ENCODE assay signal across 21 mouse cellular contexts in genomic region chr4:126526828-126527227, GRCm38 (mm10). TPM values are rescaled to one million over a fixed set of nuclear protein-coding genes. Genes with fewer than 3 reads are reported as not detected.
DNase-seq lines count a peak whose midpoint lies in the region; ATAC-seq and TF ChIP-seq lines count a peak whose summit lies in the region.
"Had no signal": no experiment of that assay in that cellular context is flagged by ENCODE, and none has a peak within 500 bp of the region (broad histone marks: within the 10 kb centered on the region; RNA-seq: fewer than 3 reads in every experiment).

No protein-coding gene starts in this region.

- WGBS in forebrain, postnatal 0 days, result 93% methylated on average over 5 of the region's 5 CpGs
- 92% methylated on average over 5 of the region's 5 CpGs for WGBS in forebrain, embryonic 13.5 days
- 93% methylated on average over 5 of the region's 5 CpGs for WGBS in lung, embryonic 14.5 days

- no peak overlapping the region for H3K4me3 ChIP-seq in forebrain, postnatal 0 days (ENCODE audit: low read depth, low read length)
- no peak overlapping the region for H3K4me3 ChIP-seq in forebrain, embryonic 13.5 days
- H3K4me3 ChIP-seq in lung, embryonic 14.5 days (ENCODE audit: low read depth, low read length), result no peak overlapping the region
- H3K4me3 ChIP-seq: embryonic facial prominence, embryonic 15.5 days; forebrain, embryonic 15.5 days; heart, embryonic 12.5 days; hindbrain, embryonic 10.5 days; limb, embryonic 12.5 days; liver, embryonic 12.5 days; midbrain, embryonic 10.5 days had no signal

- 0 out of 2 replicates have a peak, but pooled peaks have one; percentile 8 for TF ChIP-seq CTCF in forebrain, postnatal 0 days (IDR thresholded peaks at IDR 0.05; ENCODE audit: low read depth)
- TF ChIP-seq CTCF in lung, embryonic 14.5 days (IDR thresholded peaks at IDR 0.05; ENCODE audit: low read depth), result peak; percentile 27; the same call in 1 of the 2 replicates
- TF ChIP-seq CTCF in Patski (IDR thresholded peaks at IDR 0.05), result peak; percentile 34

- no peak overlapping the region for H3K4me2 ChIP-seq in forebrain, postnatal 0 days (ENCODE audit: low read depth)
- no peak overlapping the region for H3K4me2 ChIP-seq in forebrain, embryonic 13.5 days
- no peak overlapping the region for H3K4me2 ChIP-seq in lung, embryonic 14.5 days
- H3K4me2 ChIP-seq: embryonic facial prominence, embryonic 15.5 days; forebrain, embryonic 15.5 days; heart, embryonic 12.5 days; limb, embryonic 12.5 days; liver, embryonic 12.5 days had no signal

- no peaks in the 10 kb centered on the region for H3K27me3 ChIP-seq in forebrain, postnatal 0 days (ENCODE audit: insufficient read depth, low read length)
- no peaks in the 10 kb centered on the region for H3K27me3 ChIP-seq in forebrain, embryonic 13.5 days
- H3K27me3 ChIP-seq in lung, embryonic 14.5 days (ENCODE audit: insufficient read depth, low read length), result no peaks in the 10 kb centered on the region
- no peaks in the 10 kb centered on the region for H3K27me3 ChIP-seq in Patski
- H3K27me3 ChIP-seq: embryonic facial prominence, embryonic 15.5 days; forebrain, embryonic 15.5 days; heart, embryonic 12.5 days; limb, embryonic 12.5 days had no signal

- in situ Hi-C loops in Patski (cut with MboI; ENCODE audit: low pct_unique_long_range_greater_than_20kb), result no loop called here

- CTCF ChIA-PET in Patski (lab: Charles Lee), result no interaction called here

- H3K36me3 ChIP-seq in forebrain, postnatal 0 days (ENCODE audit: insufficient read depth), result 0 out of 2 replicates have a peak, but pooled peaks cover 2% of the 10 kb centered on the region
- peaks cover 4% of the 10 kb centered on the region; the same call in 1 of the 2 replicates for H3K36me3 ChIP-seq in forebrain, embryonic 13.5 days (ENCODE audit: poor library complexity, severe bottlenecking)
- no peaks in the 10 kb centered on the region for H3K36me3 ChIP-seq in lung, embryonic 14.5 days (ENCODE audit: insufficient read depth)
- H3K36me3 ChIP-seq: embryonic facial prominence, embryonic 15.5 days; heart, embryonic 12.5 days; hindbrain, embryonic 10.5 days; limb, embryonic 12.5 days; liver, embryonic 12.5 days; midbrain, embryonic 10.5 days had no signal

- ATAC-seq in forebrain, postnatal 0 days, result no peak
- no peak for ATAC-seq in forebrain, embryonic 13.5 days
- ATAC-seq in lung, embryonic 14.5 days (ENCODE audit: insufficient read depth), result no peak
- ATAC-seq in Patski, result no peak
- ATAC-seq: forebrain, embryonic 15.5 days; liver, embryonic 12.5 days had no signal

- no peak overlapping the region for H3K27ac ChIP-seq in forebrain, postnatal 0 days (ENCODE audit: low read depth, low read length)
- no peak overlapping the region for H3K27ac ChIP-seq in forebrain, embryonic 13.5 days
- H3K27ac ChIP-seq in lung, embryonic 14.5 days (ENCODE audit: low read depth), result no peak overlapping the region
- H3K27ac ChIP-seq: embryonic facial prominence, embryonic 15.5 days; forebrain, embryonic 15.5 days; hindbrain, embryonic 10.5 days; limb, embryonic 12.5 days; liver, embryonic 12.5 days; macrophage; midbrain, embryonic 10.5 days had no signal

- no peak for DNase-seq in forebrain, postnatal 0 days
- DNase-seq in lung, embryonic 14.5 days, result no peak
- DNase-seq in lung, postnatal 36 days, result no peak
- no peak for DNase-seq in Patski (ENCODE audit: low read depth, low spot score)
- DNase-seq in thymus, postnatal 0 days (ENCODE audit: low spot score), result no peak
- DNase-seq in urinary bladder, postnatal 25 days (ENCODE audit: low spot score), result no peak
- DNase-seq: adrenal gland, postnatal 25 days; cerebellum, adult 9-10 months; gastrocnemius, postnatal 25 days; kidney, adult 18-20 months; kidney, postnatal 14 days; lung, adult 2 months had no signal

- no peak overlapping the region for H3K9ac ChIP-seq in forebrain, postnatal 0 days
- no peak overlapping the region for H3K9ac ChIP-seq in forebrain, embryonic 13.5 days
- H3K9ac ChIP-seq in lung, embryonic 14.5 days, result no peak overlapping the region
- H3K9ac ChIP-seq: embryonic facial prominence, embryonic 15.5 days; forebrain, embryonic 15.5 days; heart, embryonic 12.5 days; limb, embryonic 12.5 days; liver, embryonic 12.5 days had no signal

- peaks cover 3% of the 10 kb centered on the region; the same call in 1 of the 2 replicates for H3K4me1 ChIP-seq in forebrain, postnatal 0 days (ENCODE audit: insufficient read depth)
- peaks cover 4% of the 10 kb centered on the region; the same call in 1 of the 2 replicates for H3K4me1 ChIP-seq in forebrain, embryonic 13.5 days
- H3K4me1 ChIP-seq in lung, embryonic 14.5 days (ENCODE audit: insufficient read depth), result no peaks in the 10 kb centered on the region; the same call in 1 of the 2 replicates
- H3K4me1 ChIP-seq: embryonic facial prominence, embryonic 15.5 days; heart, embryonic 12.5 days; limb, embryonic 12.5 days; liver, embryonic 12.5 days had no signal

- POLR2A ChIA-PET in Patski (lab: Charles Lee), result no interaction called here

- H3K9me3 ChIP-seq in forebrain, postnatal 0 days (ENCODE audit: low read length), result no peaks in the 10 kb centered on the region
- no peaks in the 10 kb centered on the region for H3K9me3 ChIP-seq in forebrain, embryonic 13.5 days (replicated peaks)
- no peaks in the 10 kb centered on the region for H3K9me3 ChIP-seq in lung, embryonic 14.5 days (ENCODE audit: low read depth, low read length)
- H3K9me3 ChIP-seq: embryonic facial prominence, embryonic 15.5 days; forebrain, embryonic 15.5 days; heart, embryonic 12.5 days; hindbrain, embryonic 10.5 days; limb, embryonic 12.5 days; liver, embryonic 12.5 days; midbrain, embryonic 10.5 days had no signal

RNA-seq across cellular contexts. Expression of gene Ago4, which starts 6.4 kb away (rescaled TPM):
- total RNA-seq in forebrain, postnatal 0 days (2014; rRNA removed), result 10.1 and 11.6 TPM in 2 replicates
- 2.3 and 3.1 TPM in 2 replicates for polyA plus RNA-seq in forebrain, postnatal 0 days (2015; fragmentation: Nextera tagmentation; extraction: Ambion mirVana)
- polyA plus RNA-seq in forebrain, embryonic 13.5 days (2015; fragmentation: Nextera tagmentation; extraction: Ambion mirVana), result 5.8 and 6.4 TPM in 2 replicates
- 2.9 and 3.5 TPM in 2 replicates for polyA plus RNA-seq in lung, embryonic 14.5 days (2014; fragmentation: Nextera tagmentation; extraction: Ambion mirVana)
- polyA plus RNA-seq in Patski (2021), result 1.6 TPM
- polyA plus RNA-seq in thymus, postnatal 0 days (2015; fragmentation: Nextera tagmentation; extraction: Ambion mirVana), result 0.47 and 0.60 TPM in 2 replicates

RNA-seq across cellular contexts. Expression of gene Clspn, which starts 29.9 kb away (rescaled TPM):
- 3.5 and 4.2 TPM in 2 replicates for total RNA-seq in forebrain, postnatal 0 days (2014; rRNA removed)
- 2.3 and 3.0 TPM in 2 replicates for polyA plus RNA-seq in forebrain, postnatal 0 days (2015; fragmentation: Nextera tagmentation; extraction: Ambion mirVana)
- polyA plus RNA-seq in forebrain, embryonic 13.5 days (2015; fragmentation: Nextera tagmentation; extraction: Ambion mirVana), result 41.9 and 43.3 TPM in 2 replicates
- polyA plus RNA-seq in lung, embryonic 14.5 days (2014; fragmentation: Nextera tagmentation; extraction: Ambion mirVana), result 52.6 and 54.3 TPM in 2 replicates
- 9.1 TPM for polyA plus RNA-seq in Patski (2021)
- 43.9 and 63.1 TPM in 2 replicates for polyA plus RNA-seq in thymus, postnatal 0 days (2015; fragmentation: Nextera tagmentation; extraction: Ambion mirVana)

RNA-seq across cellular contexts. Expression of gene Ago1, which starts 58.4 kb away (rescaled TPM):
- total RNA-seq in forebrain, postnatal 0 days (2014; rRNA removed), result 33.2 and 35.7 TPM in 2 replicates
- polyA plus RNA-seq in forebrain, postnatal 0 days (2015; fragmentation: Nextera tagmentation; extraction: Ambion mirVana), result 4.5 and 4.7 TPM in 2 replicates
- polyA plus RNA-seq in forebrain, embryonic 13.5 days (2015; fragmentation: Nextera tagmentation; extraction: Ambion mirVana), result 18.5 and 21.9 TPM in 2 replicates
- 10.7 and 11.6 TPM in 2 replicates for polyA plus RNA-seq in lung, embryonic 14.5 days (2014; fragmentation: Nextera tagmentation; extraction: Ambion mirVana)
- polyA plus RNA-seq in Patski (2021), result 23.5 TPM
- 5.2 and 6.1 TPM in 2 replicates for polyA plus RNA-seq in thymus, postnatal 0 days (2015; fragmentation: Nextera tagmentation; extraction: Ambion mirVana)
